Mouse (Mus musculus): ENCODE results near the gene Rarb. TPM values are rescaled to one million over a fixed set of nuclear protein-coding genes. Genes with fewer than 3 reads are reported as not detected.

Rarb gene
- polyA plus RNA-seq, 1 experiment = 0.49 TPM

DNA sequence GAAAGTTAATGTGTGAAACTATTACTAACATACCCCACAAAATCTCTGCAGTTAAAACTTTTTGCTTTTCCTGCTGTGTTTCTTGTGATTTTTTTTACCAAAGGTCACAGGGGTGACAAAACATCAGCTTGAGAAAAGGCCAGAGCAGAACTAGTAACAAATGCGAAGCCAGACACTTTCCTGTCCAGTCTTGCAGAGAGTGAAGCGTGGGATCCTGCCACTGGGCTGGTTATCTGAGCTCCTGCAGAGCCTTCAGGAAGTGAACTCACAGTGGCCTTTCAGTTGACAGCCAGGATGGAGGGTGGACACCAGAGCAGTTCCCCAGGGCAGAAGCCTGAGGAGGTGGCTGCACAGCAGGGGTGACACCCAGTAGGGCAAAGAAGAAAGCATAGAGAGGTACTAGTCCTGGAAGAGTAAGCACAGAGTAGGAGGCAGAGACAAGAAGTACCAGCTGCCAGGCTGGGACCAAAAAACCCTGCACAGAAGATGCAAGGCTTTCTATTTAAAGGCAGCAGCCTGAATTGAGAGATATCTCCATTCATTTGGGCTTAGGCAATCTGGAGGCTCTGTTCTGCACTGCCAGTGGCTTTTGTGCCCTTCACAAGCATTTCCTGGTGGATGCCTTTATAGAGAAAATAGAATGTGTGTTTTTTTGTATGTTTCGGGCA is 123.4 kb downstream of the Rarb start:
- no peaks in the 10 kb centered on the region; the same call in 1 of the 2 replicates for H3K27me3 ChIP-seq (ENCODE audit: control insufficient read depth, insufficient read depth, low read length, poor library complexity, severe bottlenecking)
- H3K4me1 ChIP-seq (ENCODE audit: control insufficient read depth, insufficient read depth, low read length) = no peaks in the 10 kb centered on the region
- 0 out of 2 replicates have a peak, but pooled peaks cover 3% of the 10 kb centered on the region for H3K9me3 ChIP-seq (replicated peaks; ENCODE audit: control insufficient read depth, insufficient read depth, low read length, poor library complexity, severe bottlenecking)
- H3K9ac ChIP-seq (ENCODE audit: low read depth, poor library complexity, severe bottlenecking) = no peak overlapping the region
- H3K4me3 ChIP-seq (ENCODE audit: low read depth, low read length) = no peak overlapping the region
- no peaks in the 10 kb centered on the region for H3K36me3 ChIP-seq (ENCODE audit: control insufficient read depth, insufficient read depth, low read length, poor library complexity, severe bottlenecking)
- TF ChIP-seq CTCF (IDR thresholded peaks at IDR 0.05; ENCODE audit: low read depth, low read length) = no peak
- TF ChIP-seq EP300 (IDR thresholded peaks at IDR 0.05; ENCODE audit: insufficient read depth, low read depth, low read length) = no peak
- no peak for TF ChIP-seq POLR2A (IDR thresholded peaks at IDR 0.05; ENCODE audit: insufficient read depth, low read length)
- H3K27ac ChIP-seq (ENCODE audit: insufficient read depth, low read length) = no peak overlapping the region

DNA sequence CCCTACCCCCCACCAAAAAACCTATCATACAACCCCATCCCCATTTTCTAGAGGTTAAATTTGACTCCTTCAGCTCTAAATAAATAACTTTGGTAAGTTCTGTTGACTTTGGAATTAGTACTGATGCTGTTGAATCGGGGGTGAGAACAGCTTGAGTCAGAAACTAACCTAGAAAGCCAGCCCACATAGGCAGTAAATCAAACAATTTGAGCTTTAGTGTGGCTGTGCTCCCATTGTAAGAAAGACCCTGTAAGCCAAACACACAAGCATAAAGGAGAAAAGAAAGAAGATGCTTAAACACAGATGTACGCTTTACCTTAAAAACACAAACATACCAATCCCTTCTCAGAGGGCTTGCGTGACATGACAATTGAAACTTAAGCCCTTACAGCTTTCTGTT is 140.6 kb downstream of the Rarb start:
- Histone ChIP-seq H3K9me3 (replicated peaks; ENCODE audit: control insufficient read depth, insufficient read depth, low read length, poor library complexity, severe bottlenecking) (no peaks in the 10 kb centered on the region), H3K4me3 (ENCODE audit: low read depth, low read length) (no peak overlapping the region), H3K27ac (ENCODE audit: insufficient read depth, low read length) (no peak overlapping the region), H3K9ac (ENCODE audit: low read depth, poor library complexity, severe bottlenecking) (no peak overlapping the region), H3K4me1 (ENCODE audit: control insufficient read depth, insufficient read depth, low read length) (no peaks in the 10 kb centered on the region), H3K27me3 (ENCODE audit: control insufficient read depth, insufficient read depth, low read length, poor library complexity, severe bottlenecking) (no peaks in the 10 kb centered on the region), H3K36me3 (ENCODE audit: control insufficient read depth, insufficient read depth, low read length, poor library complexity, severe bottlenecking) (no peaks in the 10 kb centered on the region)
- TF ChIP-seq EP300 (IDR thresholded peaks at IDR 0.05; ENCODE audit: insufficient read depth, low read depth, low read length) (no peak), POLR2A (IDR thresholded peaks at IDR 0.05; ENCODE audit: insufficient read depth, low read length) (no peak), CTCF (IDR thresholded peaks at IDR 0.05; ENCODE audit: low read depth, low read length) (no peak)

DNA sequence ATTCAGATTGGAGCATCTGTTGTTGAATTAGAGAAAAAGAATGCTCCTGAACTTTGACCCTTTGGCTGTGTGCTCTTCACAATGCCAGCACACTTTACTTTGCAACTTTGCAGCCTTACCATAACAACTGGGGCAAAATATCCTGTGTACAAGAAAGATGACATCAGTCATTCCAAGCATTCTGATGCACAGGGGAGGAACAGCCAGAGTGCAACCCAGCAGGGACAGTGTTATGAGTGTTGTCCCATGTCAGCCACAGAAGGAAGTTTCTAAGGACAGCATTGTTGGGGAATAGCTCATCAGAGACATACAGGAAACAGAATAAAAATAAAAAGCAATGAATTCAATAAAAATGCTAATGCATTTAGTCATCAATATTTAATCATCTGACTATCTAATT is 141.9 kb downstream of the Rarb start:
- H3K36me3 ChIP-seq (ENCODE audit: control insufficient read depth, insufficient read depth, low read length, poor library complexity, severe bottlenecking) = no peaks in the 10 kb centered on the region
- H3K27me3 ChIP-seq (ENCODE audit: control insufficient read depth, insufficient read depth, low read length, poor library complexity, severe bottlenecking) = no peaks in the 10 kb centered on the region
- H3K9ac ChIP-seq (ENCODE audit: low read depth, poor library complexity, severe bottlenecking) = no peak overlapping the region
- no peaks in the 10 kb centered on the region for H3K9me3 ChIP-seq (replicated peaks; ENCODE audit: control insufficient read depth, insufficient read depth, low read length, poor library complexity, severe bottlenecking)
- no peak overlapping the region for H3K27ac ChIP-seq (ENCODE audit: insufficient read depth, low read length)
- H3K4me1 ChIP-seq (ENCODE audit: control insufficient read depth, insufficient read depth, low read length) = no peaks in the 10 kb centered on the region
- no peak for TF ChIP-seq CTCF (IDR thresholded peaks at IDR 0.05; ENCODE audit: low read depth, low read length)
- no peak for TF ChIP-seq POLR2A (IDR thresholded peaks at IDR 0.05; ENCODE audit: insufficient read depth, low read length)
- no peak for TF ChIP-seq EP300 (IDR thresholded peaks at IDR 0.05; ENCODE audit: insufficient read depth, low read depth, low read length)
- H3K4me3 ChIP-seq (ENCODE audit: low read depth, low read length) = no peak overlapping the region

DNA sequence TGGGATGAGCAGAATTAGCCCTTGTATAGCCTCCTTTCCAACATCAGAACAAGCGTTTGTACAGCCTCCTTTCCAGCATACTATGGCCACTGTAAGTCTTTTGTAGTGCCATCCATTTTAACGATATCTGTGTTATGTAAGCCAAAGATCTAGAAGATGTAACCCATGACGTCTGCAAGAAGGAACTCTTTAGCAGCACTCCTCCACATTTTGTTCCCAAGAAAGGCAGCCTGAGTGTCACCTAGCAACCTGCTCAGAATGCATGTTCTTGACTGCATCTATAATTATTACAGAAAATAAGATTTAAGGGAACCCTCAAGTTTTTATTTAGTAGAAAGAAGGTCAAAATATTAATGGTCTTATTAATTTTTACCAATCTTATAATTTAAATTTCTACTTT is 148.4 kb downstream of the Rarb start:
- Histone ChIP-seq H3K9ac (ENCODE audit: low read depth, poor library complexity, severe bottlenecking) (no peak overlapping the region), H3K27ac (ENCODE audit: insufficient read depth, low read length) (no peak overlapping the region)

DNA sequence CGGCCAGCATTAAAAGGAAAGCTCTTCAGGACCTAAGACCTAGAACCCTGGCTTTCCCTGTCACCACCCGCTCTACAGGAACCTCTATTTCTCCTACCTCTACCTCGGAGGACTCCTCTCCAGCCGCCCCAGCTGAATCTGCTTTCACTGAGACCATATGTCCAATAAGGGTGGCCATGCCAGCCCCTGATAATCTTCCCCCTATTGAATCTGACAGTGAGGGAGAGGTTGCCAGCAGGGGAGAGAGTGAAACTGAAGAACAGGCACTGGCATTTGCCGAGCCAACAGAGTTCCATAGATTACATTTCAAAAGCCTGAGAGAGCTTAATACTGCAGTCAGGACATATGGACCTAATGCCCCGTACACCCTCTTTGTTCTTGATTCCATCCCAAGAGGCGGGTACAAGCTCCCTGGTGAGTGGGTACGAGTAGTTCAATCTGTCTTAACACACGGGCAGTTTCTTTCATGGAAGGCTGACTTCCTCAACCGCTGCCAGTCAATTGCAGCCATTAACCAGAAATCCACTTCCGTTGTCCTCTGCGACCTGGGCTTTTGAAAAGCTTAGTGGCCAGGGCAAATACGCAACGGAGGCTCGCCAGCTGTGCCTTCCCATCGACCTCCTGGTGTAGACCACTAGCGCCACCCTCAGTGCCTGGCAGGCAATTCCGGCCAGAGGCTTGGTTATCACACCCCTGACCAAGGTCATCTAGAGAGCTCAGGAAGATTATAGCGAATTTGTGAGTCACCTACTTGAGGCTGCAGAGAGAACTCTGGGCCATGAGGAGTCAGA is 179.6 kb downstream of the Rarb start:
- H3K9ac ChIP-seq (ENCODE audit: low read depth, poor library complexity, severe bottlenecking) = no peak overlapping the region
- no peak overlapping the region for H3K27ac ChIP-seq (ENCODE audit: insufficient read depth, low read length)
- no peaks in the 10 kb centered on the region for H3K4me1 ChIP-seq (ENCODE audit: control insufficient read depth, insufficient read depth, low read length)
- no peaks in the 10 kb centered on the region for H3K36me3 ChIP-seq (ENCODE audit: control insufficient read depth, insufficient read depth, low read length, poor library complexity, severe bottlenecking)
- TF ChIP-seq EP300 (IDR thresholded peaks at IDR 0.05; ENCODE audit: insufficient read depth, low read depth, low read length) = no peak
- no peak for TF ChIP-seq CTCF (IDR thresholded peaks at IDR 0.05; ENCODE audit: low read depth, low read length)
- TF ChIP-seq POLR2A (IDR thresholded peaks at IDR 0.05; ENCODE audit: insufficient read depth, low read length) = no peak
- no peak overlapping the region for H3K4me3 ChIP-seq (ENCODE audit: low read depth, low read length)
- H3K9me3 ChIP-seq (replicated peaks; ENCODE audit: control insufficient read depth, insufficient read depth, low read length, poor library complexity, severe bottlenecking) = peaks cover 42% of the 10 kb centered on the region
- H3K27me3 ChIP-seq (ENCODE audit: control insufficient read depth, insufficient read depth, low read length, poor library complexity, severe bottlenecking) = 0 out of 2 replicates have a peak, but pooled peaks cover 2% of the 10 kb centered on the region

More for the DNA sequence above, 148.4 kb downstream of the Rarb start:
- Histone ChIP-seq H3K4me3 (ENCODE audit: low read depth, low read length) (no peak overlapping the region), H3K9me3 (replicated peaks; ENCODE audit: control insufficient read depth, insufficient read depth, low read length, poor library complexity, severe bottlenecking) (no peaks in the 10 kb centered on the region), H3K36me3 (ENCODE audit: control insufficient read depth, insufficient read depth, low read length, poor library complexity, severe bottlenecking) (no peaks in the 10 kb centered on the region), H3K27me3 (ENCODE audit: control insufficient read depth, insufficient read depth, low read length, poor library complexity, severe bottlenecking) (no peaks in the 10 kb centered on the region), H3K4me1 (ENCODE audit: control insufficient read depth, insufficient read depth, low read length) (no peaks in the 10 kb centered on the region)
- TF ChIP-seq CTCF (IDR thresholded peaks at IDR 0.05; ENCODE audit: low read depth, low read length) (no peak), POLR2A (IDR thresholded peaks at IDR 0.05; ENCODE audit: insufficient read depth, low read length) (no peak), EP300 (IDR thresholded peaks at IDR 0.05; ENCODE audit: insufficient read depth, low read depth, low read length) (no peak)

DNA sequence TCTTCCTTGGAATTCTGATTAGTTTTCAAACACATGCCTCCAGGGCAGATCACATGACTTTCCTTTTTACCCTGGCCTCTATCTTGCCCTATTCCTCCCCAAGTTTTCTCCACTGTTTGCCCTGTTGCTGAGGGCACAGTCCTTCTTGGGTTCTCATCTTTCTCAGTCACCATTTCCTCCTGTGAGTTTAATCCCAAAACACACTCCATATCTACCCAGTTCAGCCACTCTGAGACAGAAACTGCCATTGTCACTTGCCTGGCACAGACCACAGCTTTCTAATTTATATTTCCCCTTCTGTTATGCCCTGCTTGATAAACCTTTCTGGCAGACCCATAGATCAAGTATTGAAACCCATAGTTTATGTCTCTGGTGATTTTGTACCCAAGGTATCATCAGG is 205.0 kb downstream of the Rarb start:
- no peaks in the 10 kb centered on the region for H3K36me3 ChIP-seq (ENCODE audit: control insufficient read depth, insufficient read depth, low read length, poor library complexity, severe bottlenecking)
- no peaks in the 10 kb centered on the region for H3K27me3 ChIP-seq (ENCODE audit: control insufficient read depth, insufficient read depth, low read length, poor library complexity, severe bottlenecking)
- H3K4me1 ChIP-seq (ENCODE audit: control insufficient read depth, insufficient read depth, low read length) = no peaks in the 10 kb centered on the region
- no peak overlapping the region for H3K4me3 ChIP-seq (ENCODE audit: low read depth, low read length)
- no peak overlapping the region for H3K9ac ChIP-seq (ENCODE audit: low read depth, poor library complexity, severe bottlenecking)
- H3K27ac ChIP-seq (ENCODE audit: insufficient read depth, low read length) = no peak overlapping the region
- TF ChIP-seq EP300 (IDR thresholded peaks at IDR 0.05; ENCODE audit: insufficient read depth, low read depth, low read length) = no peak
- TF ChIP-seq POLR2A (IDR thresholded peaks at IDR 0.05; ENCODE audit: insufficient read depth, low read length) = no peak
- TF ChIP-seq CTCF (IDR thresholded peaks at IDR 0.05; ENCODE audit: low read depth, low read length) = no peak
- H3K9me3 ChIP-seq (replicated peaks; ENCODE audit: control insufficient read depth, insufficient read depth, low read length, poor library complexity, severe bottlenecking) = peaks cover 1% of the 10 kb centered on the region; the same call in 1 of the 2 replicates
